In genomic region chr14:31420562-31420961, GRCm38 (mm10) we compare ENCODE assay signal across 21 mouse cellular contexts. TPM values are rescaled to one million over a fixed set of nuclear protein-coding genes. Genes with fewer than 3 reads are reported as not detected.
DNase-seq lines count a peak whose midpoint lies in the region; ATAC-seq and TF ChIP-seq lines count a peak whose summit lies in the region.
"Had no signal": no experiment of that assay in that cellular context is flagged by ENCODE, and none has a peak within 500 bp of the region (broad histone marks: within the 10 kb centered on the region; RNA-seq: fewer than 3 reads in every experiment).

No protein-coding gene starts in this region.

- ATAC-seq in hindbrain, embryonic 11.5 days (ENCODE audit: low FRiP score): no peak
- no peak for ATAC-seq in forebrain, embryonic 13.5 days
- ATAC-seq: activated CD4-positive, CD25-positive, alpha-beta regulatory T cell, adult 4 months; CD4-positive, CD25-positive, alpha-beta regulatory T cell, adult 4 months; intestine, embryonic 16.5 days had no signal

- H3K9me3 ChIP-seq in hindbrain, embryonic 10.5 days: peaks cover under 1% of the 10 kb centered on the region; the same call in 1 of the 2 replicates
- no peaks in the 10 kb centered on the region for H3K9me3 ChIP-seq in hindbrain, embryonic 11.5 days (ENCODE audit: control insufficient read depth, low read length)
- H3K9me3 ChIP-seq in forebrain, embryonic 13.5 days (replicated peaks): no peaks in the 10 kb centered on the region
- H3K9me3 ChIP-seq: G1E; hindbrain, embryonic 15.5 days; limb, embryonic 15.5 days; lung, embryonic 15.5 days; midbrain, embryonic 10.5 days had no signal

- H3K27ac ChIP-seq in hindbrain, embryonic 10.5 days: peak overlapping the region; percentile 4
- H3K27ac ChIP-seq in hindbrain, embryonic 11.5 days (ENCODE audit: low read depth, low read length): no peak overlapping the region
- peak overlapping the region; percentile 46; the same call in 1 of the 2 replicates for H3K27ac ChIP-seq in layer of hippocampus, adult 2 months
- H3K27ac ChIP-seq in forebrain, embryonic 13.5 days: no peak overlapping the region
- H3K27ac ChIP-seq: hindbrain, embryonic 15.5 days; limb, embryonic 15.5 days; lung, embryonic 15.5 days; macrophage; midbrain, embryonic 10.5 days had no signal

- no peaks in the 10 kb centered on the region for H3K27me3 ChIP-seq in hindbrain, embryonic 10.5 days (ENCODE audit: insufficient read depth, poor library complexity, severe bottlenecking)
- no peaks in the 10 kb centered on the region for H3K27me3 ChIP-seq in hindbrain, embryonic 11.5 days (ENCODE audit: control insufficient read depth, insufficient read depth, low read length)
- no peaks in the 10 kb centered on the region for H3K27me3 ChIP-seq in forebrain, embryonic 13.5 days
- H3K27me3 ChIP-seq: hindbrain, embryonic 15.5 days; limb, embryonic 15.5 days had no signal

- peaks cover 55% of the 10 kb centered on the region for H3K4me1 ChIP-seq in hindbrain, embryonic 10.5 days (replicated peaks)
- H3K4me1 ChIP-seq in hindbrain, embryonic 11.5 days (replicated peaks; ENCODE audit: control insufficient read depth, insufficient read depth, low read length): 0 out of 2 replicates have a peak, but pooled peaks cover 5% of the 10 kb centered on the region
- peaks cover 14% of the 10 kb centered on the region for H3K4me1 ChIP-seq in forebrain, embryonic 13.5 days

- TF ChIP-seq CTCF in layer of hippocampus, adult 2 months (conservative IDR thresholded peaks at IDR 0.05): no peak

- WGBS in hindbrain, embryonic 10.5 days: 87% methylated on average over 7 of the region's 7 CpGs
- 94% methylated on average over 7 of the region's 7 CpGs for WGBS in hindbrain, embryonic 11.5 days
- WGBS in forebrain, embryonic 13.5 days: 90% methylated on average over 7 of the region's 7 CpGs

- no peak overlapping the region for H3K4me3 ChIP-seq in hindbrain, embryonic 10.5 days
- no peak overlapping the region for H3K4me3 ChIP-seq in hindbrain, embryonic 11.5 days (ENCODE audit: low read depth, low read length)
- H3K4me3 ChIP-seq in layer of hippocampus, adult 2 months: no peak overlapping the region
- H3K4me3 ChIP-seq in forebrain, embryonic 13.5 days: no peak overlapping the region
- H3K4me3 ChIP-seq: hindbrain, embryonic 15.5 days; limb, embryonic 15.5 days; lung, embryonic 15.5 days; midbrain, embryonic 10.5 days had no signal

- no peak for DNase-seq in hindbrain, embryonic 10.5 days (ENCODE audit: low spot score)
- DNase-seq in hindbrain, embryonic 11.5 days (ENCODE audit: low spot score): no peak
- no peak for DNase-seq in layer of hippocampus, adult 2 months (ENCODE audit: low spot score in 2 of 2)
- no peak for DNase-seq in layer of hippocampus, adult 9-10 months (ENCODE audit: low spot score)
- peak; percentile 73 to 78 for DNase-seq in spleen, postnatal 36 days (ENCODE audit: low spot score in 2 of 2)
- DNase-seq in spleen, postnatal 10 days (ENCODE audit: low spot score in 2 of 2): no peak
- DNase-seq: adrenal gland, postnatal 10 days; heart, adult 18-20 months; layer of hippocampus, postnatal 36 days; right cerebral cortex, postnatal 4 days; thymus, postnatal 36 days had no signal

- H3K36me3 ChIP-seq in hindbrain, embryonic 10.5 days: peaks cover 4% of the 10 kb centered on the region
- H3K36me3 ChIP-seq in hindbrain, embryonic 11.5 days (ENCODE audit: control insufficient read depth, insufficient read depth, low read length): no peaks in the 10 kb centered on the region
- no peaks in the 10 kb centered on the region for H3K36me3 ChIP-seq in forebrain, embryonic 13.5 days (ENCODE audit: poor library complexity, severe bottlenecking)
- H3K36me3 ChIP-seq: G1E; lung, embryonic 15.5 days; midbrain, embryonic 10.5 days had no signal

- no peak overlapping the region for H3K9ac ChIP-seq in hindbrain, embryonic 11.5 days (ENCODE audit: low read depth, low read length)
- no peak overlapping the region for H3K9ac ChIP-seq in forebrain, embryonic 13.5 days
- H3K9ac ChIP-seq: hindbrain, embryonic 15.5 days; limb, embryonic 15.5 days; lung, embryonic 15.5 days had no signal

- no peak overlapping the region for H3K4me2 ChIP-seq in hindbrain, embryonic 11.5 days (replicated peaks; ENCODE audit: low read depth, low read length)
- H3K4me2 ChIP-seq in forebrain, embryonic 13.5 days: no peak overlapping the region
- H3K4me2 ChIP-seq: hindbrain, embryonic 15.5 days; limb, embryonic 15.5 days; lung, embryonic 15.5 days had no signal

RNA-seq across cellular contexts. Expression of gene Sh3bp5, which starts 15.3 kb away (rescaled TPM):
- polyA plus RNA-seq in hindbrain, embryonic 10.5 days (2016; fragmentation: Nextera tagmentation; extraction: Ambion mirVana): 19.3 and 23.7 TPM in 2 replicates
- 13.6 and 17.3 TPM in 2 replicates for polyA plus RNA-seq in hindbrain, embryonic 11.5 days (2014; fragmentation: Nextera tagmentation; extraction: Ambion mirVana)
- 100 to 1,000 TPM; 147 to 158 TPM for total RNA-seq in layer of hippocampus, adult 2 months (2021)
- 66.9 and 75.0 TPM in 2 replicates for polyA plus RNA-seq in forebrain, embryonic 13.5 days (2015; fragmentation: Nextera tagmentation; extraction: Ambion mirVana)

Comparison
In these comparisons a context has a peak if more than half of its experiments do, and no peak if none do; other contexts are left out.
1. DNase-seq: peak in spleen, postnatal 36 days (2 of 2); none in hindbrain, embryonic 10.5 days (single experiment), hindbrain, embryonic 11.5 days (single experiment), layer of hippocampus, adult 2 months (0 of 2), layer of hippocampus, adult 9-10 months (single experiment) and spleen, postnatal 10 days (0 of 2).
2. H3K27ac ChIP-seq: peak in hindbrain, embryonic 10.5 days (single experiment) and layer of hippocampus, adult 2 months (single experiment); none in hindbrain, embryonic 11.5 days (single experiment) and forebrain, embryonic 13.5 days (single experiment).